Mouse (Mus musculus): Measurements from ENCODE around the gene Ttc3. TPM values are rescaled to one million over a fixed set of nuclear protein-coding genes. Genes with fewer than 3 reads are reported as not detected.

Gene Ttc3
- polyA plus RNA-seq, 1 experiment from 2014 or later: 237 TPM

DNA sequence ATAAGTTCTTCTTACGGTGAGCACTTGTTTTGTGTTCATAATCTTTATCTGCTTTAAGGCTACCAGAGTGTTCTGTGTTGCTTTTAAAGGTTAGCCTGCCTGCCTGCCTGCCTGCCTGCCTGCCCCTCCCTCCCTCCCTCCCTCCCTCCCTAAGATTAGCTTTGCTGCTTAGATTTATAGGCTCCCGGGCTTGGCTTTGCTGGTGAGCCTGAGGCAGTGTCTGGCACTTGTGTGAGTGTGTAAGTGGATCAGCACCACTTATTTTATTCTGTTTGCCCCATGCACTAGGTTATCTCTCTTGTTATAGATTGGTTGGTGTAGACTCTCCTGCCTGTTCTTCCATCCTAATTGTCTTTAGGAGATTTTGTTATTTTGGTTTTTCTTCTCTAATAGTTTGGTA is 31.2 kb downstream of the Ttc3 start:
- 15% methylated on average over 2 of the region's 2 CpGs for WGBS
- no peaks in the 10 kb centered on the region for H3K4me1 ChIP-seq
- H3K4me2 ChIP-seq: no peak overlapping the region
- no peaks in the 10 kb centered on the region for H3K27me3 ChIP-seq
- no peak overlapping the region; the same call in 1 of the 2 replicates for H3K27ac ChIP-seq
- no peak overlapping the region for H3K4me3 ChIP-seq
- no peak for ATAC-seq (ENCODE audit: insufficient number of reproducible peaks, low FRiP score, low TSS enrichment, low read depth)
- no peak overlapping the region for H3K9ac ChIP-seq
- H3K9me3 ChIP-seq: no peaks in the 10 kb centered on the region
- H3K36me3 ChIP-seq: peaks cover 17% of the 10 kb centered on the region; the same call in 1 of the 2 replicates

DNA sequence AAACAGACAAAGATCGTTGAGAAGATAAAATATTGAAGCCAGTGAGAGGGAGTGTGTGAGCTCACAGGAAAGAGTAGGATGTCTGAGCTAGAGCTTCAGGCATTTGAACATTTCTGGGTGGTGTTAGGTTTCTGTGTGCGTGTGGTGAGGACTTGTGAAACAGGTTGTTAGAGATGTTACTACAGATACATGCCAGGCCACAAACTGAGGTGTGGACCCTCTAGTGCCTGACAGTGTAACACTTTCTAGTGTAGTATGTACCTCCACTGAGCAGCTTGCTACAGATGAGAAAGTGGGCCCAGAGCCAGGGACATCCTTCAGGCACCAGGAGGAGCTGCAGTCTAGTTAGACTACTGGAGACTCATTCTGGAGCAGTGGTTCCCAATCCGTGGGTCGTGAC is 31.8 kb downstream of the Ttc3 start:
- no peak overlapping the region for H3K4me3 ChIP-seq
- no peak overlapping the region for H3K27ac ChIP-seq
- no peak; the same call in 1 of the 2 replicates for ATAC-seq (ENCODE audit: insufficient number of reproducible peaks, low FRiP score, low TSS enrichment, low read depth)
- no peak overlapping the region for H3K4me2 ChIP-seq
- no peaks in the 10 kb centered on the region for H3K27me3 ChIP-seq
- WGBS: 68% methylated on average over 4 of the region's 4 CpGs
- H3K9ac ChIP-seq: no peak overlapping the region
- H3K9me3 ChIP-seq: no peaks in the 10 kb centered on the region
- H3K4me1 ChIP-seq: no peaks in the 10 kb centered on the region
- peaks cover 23% of the 10 kb centered on the region; the same call in 1 of the 2 replicates for H3K36me3 ChIP-seq

DNA sequence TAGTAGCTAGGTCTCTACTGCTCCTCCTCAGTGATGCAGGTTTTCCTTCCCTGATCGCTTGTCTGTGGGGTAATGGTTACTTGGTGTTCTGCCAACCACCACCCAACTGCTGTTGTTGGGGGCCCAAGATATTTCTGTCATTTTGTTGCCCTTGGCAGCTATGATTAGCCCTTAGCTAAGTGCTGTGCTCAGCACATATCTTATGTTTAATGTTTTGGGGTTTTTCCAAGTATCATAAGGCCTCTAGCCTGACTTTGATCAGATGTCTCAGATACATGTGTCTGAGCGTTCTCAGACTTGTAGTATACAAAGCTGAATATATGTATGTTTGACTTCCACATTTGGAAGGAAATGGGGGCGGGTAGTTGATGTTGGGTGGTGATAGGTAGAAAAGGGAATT is 40.9 kb downstream of the Ttc3 start:
- Histone ChIP-seq H3K4me2 (no peak overlapping the region), H3K9me3 (no peaks in the 10 kb centered on the region), H3K27me3 (no peaks in the 10 kb centered on the region), H3K4me1 (peaks cover 3% of the 10 kb centered on the region; the same call in 1 of the 2 replicates), H3K9ac (no peak overlapping the region), H3K27ac (no peak overlapping the region), H3K36me3 (peaks cover 51% of the 10 kb centered on the region; the same call in 1 of the 2 replicates), H3K4me3 (no peak overlapping the region)
- no peak for ATAC-seq (ENCODE audit: insufficient number of reproducible peaks, low FRiP score, low TSS enrichment, low read depth)
- WGBS: 71% methylated on average over 3 of the region's 3 CpGs

DNA sequence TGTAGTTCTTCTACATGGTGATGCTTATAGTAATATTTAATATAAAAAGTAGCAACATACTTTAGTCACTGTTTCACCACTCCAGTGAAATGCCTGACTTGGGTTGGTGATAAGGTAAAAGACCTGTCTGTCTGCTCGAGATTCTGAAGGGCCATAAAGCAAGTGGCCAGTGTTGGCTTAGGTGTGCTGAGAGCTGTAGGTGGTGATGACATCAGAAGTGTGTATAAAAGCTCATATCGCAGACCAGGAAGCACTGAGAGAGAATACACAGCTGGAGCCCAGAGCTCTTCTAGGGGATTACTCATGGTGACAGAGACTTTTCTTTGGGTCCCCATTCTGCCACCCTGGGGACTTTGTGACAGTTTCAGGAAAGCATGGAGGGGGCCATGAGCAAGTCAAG is 41.8 kb downstream of the Ttc3 start:
- H3K4me3 ChIP-seq: no peak overlapping the region
- no peak overlapping the region for H3K27ac ChIP-seq
- H3K36me3 ChIP-seq: peaks cover 50% of the 10 kb centered on the region; the same call in 1 of the 2 replicates
- H3K9me3 ChIP-seq: no peaks in the 10 kb centered on the region
- WGBS: 86% methylated on average over 2 of the region's 2 CpGs
- H3K9ac ChIP-seq: no peak overlapping the region
- H3K4me2 ChIP-seq: no peak overlapping the region
- H3K4me1 ChIP-seq: peaks cover 3% of the 10 kb centered on the region; the same call in 1 of the 2 replicates
- ATAC-seq (ENCODE audit: insufficient number of reproducible peaks, low FRiP score, low TSS enrichment, low read depth): no peak
- no peaks in the 10 kb centered on the region for H3K27me3 ChIP-seq

DNA sequence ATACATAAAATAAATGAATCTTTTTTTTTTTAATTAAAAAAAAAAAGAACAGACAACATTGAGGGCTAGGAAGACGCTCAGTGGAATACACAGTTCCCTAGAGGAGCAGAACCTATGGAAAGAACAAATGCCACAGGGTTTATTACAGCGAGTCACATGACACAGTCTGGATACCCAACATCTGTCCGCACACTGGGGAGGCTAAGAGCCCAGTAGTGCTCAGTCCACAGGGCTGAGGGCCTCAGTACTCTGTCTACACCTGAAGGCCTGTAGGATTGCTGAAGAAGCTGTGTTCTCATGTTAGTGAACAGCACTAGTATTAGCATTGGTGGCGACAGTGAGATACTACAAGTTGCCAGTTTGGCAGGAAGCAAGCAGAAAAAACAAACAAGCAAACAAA is 42.3 kb downstream of the Ttc3 start:
- H3K36me3 ChIP-seq: peaks cover 49% of the 10 kb centered on the region; the same call in 1 of the 2 replicates
- H3K4me3 ChIP-seq: no peak overlapping the region
- no peak overlapping the region for H3K27ac ChIP-seq
- no peak overlapping the region for H3K4me2 ChIP-seq
- ATAC-seq (ENCODE audit: insufficient number of reproducible peaks, low FRiP score, low TSS enrichment, low read depth): no peak
- H3K27me3 ChIP-seq: no peaks in the 10 kb centered on the region
- WGBS: 87% methylated on average over 4 of the region's 4 CpGs
- H3K9me3 ChIP-seq: no peaks in the 10 kb centered on the region
- peaks cover 3% of the 10 kb centered on the region; the same call in 1 of the 2 replicates for H3K4me1 ChIP-seq
- H3K9ac ChIP-seq: no peak overlapping the region

DNA sequence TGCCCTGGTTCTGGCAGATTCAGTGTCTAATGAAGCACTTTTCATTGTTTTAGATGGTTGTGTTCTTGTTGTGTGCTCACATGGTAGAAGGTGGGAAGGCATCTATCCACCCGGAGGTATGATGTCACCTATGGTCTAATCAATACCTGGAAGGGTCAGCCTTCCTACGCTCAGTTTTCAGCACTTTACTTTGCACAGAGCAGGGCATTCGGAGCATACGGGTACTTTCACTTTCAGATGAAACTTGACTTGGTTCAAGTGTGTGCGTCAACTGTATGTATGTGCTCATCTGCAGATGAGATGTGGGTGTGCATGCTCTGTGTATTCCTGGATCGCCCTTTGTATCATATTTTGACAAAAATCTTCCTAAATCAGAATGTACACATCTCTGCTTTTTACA is 43.7 kb downstream of the Ttc3 start:
- WGBS: 94% methylated on average over 6 of the region's 6 CpGs
- Histone ChIP-seq H3K36me3 (peaks cover 61% of the 10 kb centered on the region), H3K4me3 (no peak overlapping the region), H3K9me3 (no peaks in the 10 kb centered on the region), H3K9ac (no peak overlapping the region), H3K27me3 (no peaks in the 10 kb centered on the region), H3K4me2 (no peak overlapping the region), H3K27ac (no peak overlapping the region), H3K4me1 (peaks cover 3% of the 10 kb centered on the region; the same call in 1 of the 2 replicates)
- ATAC-seq (ENCODE audit: insufficient number of reproducible peaks, low FRiP score, low TSS enrichment, low read depth): no peak

DNA sequence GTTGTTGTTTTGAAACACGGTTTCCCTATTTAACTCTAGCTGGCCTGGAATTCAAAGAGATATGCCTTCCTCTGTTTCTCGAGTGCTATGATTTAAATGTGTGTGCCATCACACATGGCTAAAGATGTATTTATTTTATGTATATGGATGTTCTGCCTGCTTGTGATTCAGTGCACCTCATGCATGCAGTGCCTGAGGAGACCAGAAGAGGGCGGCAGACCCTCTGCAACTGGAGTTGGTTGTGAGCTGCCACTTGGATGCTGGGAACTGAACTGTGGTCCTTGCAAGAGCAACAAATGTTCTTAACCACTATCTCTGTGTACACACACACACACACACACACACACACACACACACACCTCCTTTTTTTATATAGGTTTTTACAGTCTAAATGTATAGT is 50.1 kb downstream of the Ttc3 start:
- no peak for ATAC-seq (ENCODE audit: insufficient number of reproducible peaks, low FRiP score, low TSS enrichment, low read depth)
- H3K4me3 ChIP-seq: no peak overlapping the region
- H3K4me2 ChIP-seq: no peak overlapping the region
- H3K27me3 ChIP-seq: no peaks in the 10 kb centered on the region
- no peak overlapping the region for H3K9ac ChIP-seq
- peaks cover 76% of the 10 kb centered on the region for H3K36me3 ChIP-seq
- H3K9me3 ChIP-seq: no peaks in the 10 kb centered on the region
- H3K4me1 ChIP-seq: no peaks in the 10 kb centered on the region
- WGBS: 97% methylated on average over 3 of the region's 3 CpGs
- no peak overlapping the region for H3K27ac ChIP-seq

DNA sequence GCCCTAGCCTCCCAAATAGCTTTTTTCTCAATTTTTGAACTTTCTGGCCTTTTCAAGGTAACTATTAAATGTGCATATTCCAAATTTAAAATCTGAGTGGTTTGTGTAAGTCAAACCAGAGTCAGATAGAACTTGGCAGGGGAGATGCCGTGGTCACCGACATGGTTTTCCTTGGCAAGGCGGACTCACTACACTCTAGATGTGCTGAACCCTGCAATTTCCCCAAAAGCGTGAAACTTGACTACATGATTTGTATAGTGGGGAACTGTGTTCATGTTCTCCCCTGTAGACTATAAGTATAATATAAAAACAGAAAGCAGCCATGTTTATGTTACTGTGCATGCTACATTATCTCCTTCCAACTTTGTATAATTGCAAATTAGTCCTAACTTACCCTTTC is 58.5 kb downstream of the Ttc3 start:
- Histone ChIP-seq H3K36me3 (peaks cover 67% of the 10 kb centered on the region), H3K27ac (no peak overlapping the region), H3K9ac (no peak overlapping the region), H3K4me1 (no peaks in the 10 kb centered on the region), H3K27me3 (no peaks in the 10 kb centered on the region), H3K4me2 (no peak overlapping the region), H3K9me3 (no peaks in the 10 kb centered on the region), H3K4me3 (no peak overlapping the region)
- no peak for ATAC-seq (ENCODE audit: insufficient number of reproducible peaks, low FRiP score, low TSS enrichment, low read depth)
- WGBS: 88% methylated on average over 4 of the region's 4 CpGs

DNA sequence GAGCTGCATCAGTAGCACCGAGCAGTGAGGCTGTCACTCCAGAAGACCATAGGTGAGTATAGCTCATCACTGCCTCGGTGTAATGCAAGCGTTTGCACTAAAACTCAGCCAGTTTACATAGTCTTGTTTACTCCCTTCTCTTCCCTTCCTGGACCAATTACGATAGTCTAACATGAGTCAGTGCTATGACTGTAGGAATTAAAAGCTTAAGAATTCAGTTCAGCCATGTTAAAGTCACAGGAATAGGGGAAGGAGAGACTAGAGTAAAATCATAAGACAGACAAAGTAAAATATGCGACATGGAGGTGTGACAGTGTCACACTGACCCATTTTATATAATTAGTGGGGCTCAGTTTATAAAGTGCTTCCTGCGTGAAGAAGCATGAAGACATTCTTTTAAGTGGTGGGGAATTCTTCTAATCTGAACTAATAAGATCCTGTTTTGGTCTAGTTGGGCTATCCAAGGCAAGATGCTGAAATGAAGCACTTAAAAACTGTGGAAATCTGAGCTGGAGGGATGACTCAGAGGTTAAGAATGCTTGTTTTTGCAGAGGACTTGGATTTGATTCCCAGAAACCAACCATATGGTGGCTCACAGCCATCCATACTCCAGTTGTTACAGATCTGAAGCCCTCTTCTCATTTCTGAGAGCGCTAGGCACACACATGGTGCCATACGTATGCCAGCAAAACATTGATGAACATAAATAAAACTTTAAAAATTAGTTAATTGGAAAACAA is 65.2 kb downstream of the Ttc3 start:
- Histone ChIP-seq H3K9ac (no peak overlapping the region), H3K9me3 (no peaks in the 10 kb centered on the region), H3K27ac (peak overlapping the region; percentile 51), H3K4me3 (no peak overlapping the region), H3K27me3 (no peaks in the 10 kb centered on the region), H3K4me2 (no peak overlapping the region), H3K4me1 (0 out of 2 replicates have a peak, but pooled peaks cover 5% of the 10 kb centered on the region), H3K36me3 (peaks cover 82% of the 10 kb centered on the region)
- no peak for ATAC-seq (ENCODE audit: insufficient number of reproducible peaks, low FRiP score, low TSS enrichment, low read depth)
- 66% methylated on average over 8 of the region's 8 CpGs for WGBS

DNA sequence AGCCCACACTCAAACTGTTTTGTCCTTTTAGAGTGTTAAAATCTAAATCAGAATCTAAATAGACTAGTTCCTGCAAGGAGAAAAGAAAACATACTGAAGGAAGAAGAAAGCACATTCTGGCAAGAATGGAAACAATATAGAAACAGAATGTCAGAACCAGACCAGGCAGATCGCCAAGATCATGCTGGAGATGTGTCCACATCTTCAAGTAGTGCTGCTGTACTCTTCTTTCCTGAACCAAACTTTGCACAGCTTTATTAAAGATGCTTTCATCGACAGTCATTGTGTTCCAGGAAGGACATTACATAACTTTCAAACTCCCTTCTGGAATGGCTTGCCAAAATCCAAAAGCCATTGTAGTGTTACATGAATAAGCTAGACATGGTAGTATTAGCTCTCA is 66.4 kb downstream of the Ttc3 start:
- Histone ChIP-seq H3K27me3 (no peaks in the 10 kb centered on the region), H3K36me3 (peaks cover 83% of the 10 kb centered on the region), H3K4me3 (no peak overlapping the region), H3K9ac (no peak overlapping the region), H3K4me2 (no peak overlapping the region), H3K9me3 (no peaks in the 10 kb centered on the region), H3K4me1 (0 out of 2 replicates have a peak, but pooled peaks cover 5% of the 10 kb centered on the region), H3K27ac (peak overlapping the region; percentile 17; the same call in 1 of the 2 replicates)
- WGBS: 85% methylated on average over 2 of the region's 2 CpGs
- no peak for ATAC-seq (ENCODE audit: insufficient number of reproducible peaks, low FRiP score, low TSS enrichment, low read depth)

DNA sequence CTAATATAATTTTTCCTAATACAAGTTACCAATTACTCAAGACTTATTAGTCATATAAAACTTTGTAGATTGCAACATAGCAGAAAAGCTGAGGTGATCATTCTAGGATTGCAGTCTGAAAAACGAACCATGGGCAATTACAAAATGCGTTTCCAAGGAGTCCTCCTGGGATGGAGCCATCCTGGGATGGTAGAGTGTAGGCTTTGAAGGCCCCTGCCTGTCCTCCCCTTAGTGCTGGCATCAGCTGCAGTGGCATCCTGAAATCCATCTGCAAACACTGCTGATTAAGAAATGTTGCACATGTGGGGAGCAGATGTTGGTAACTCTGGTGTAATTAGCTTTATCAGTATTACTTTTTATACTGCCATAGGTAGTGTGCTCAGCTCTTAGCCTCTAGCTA is 70.9 kb downstream of the Ttc3 start:
- no peak overlapping the region for H3K27ac ChIP-seq

DNA sequence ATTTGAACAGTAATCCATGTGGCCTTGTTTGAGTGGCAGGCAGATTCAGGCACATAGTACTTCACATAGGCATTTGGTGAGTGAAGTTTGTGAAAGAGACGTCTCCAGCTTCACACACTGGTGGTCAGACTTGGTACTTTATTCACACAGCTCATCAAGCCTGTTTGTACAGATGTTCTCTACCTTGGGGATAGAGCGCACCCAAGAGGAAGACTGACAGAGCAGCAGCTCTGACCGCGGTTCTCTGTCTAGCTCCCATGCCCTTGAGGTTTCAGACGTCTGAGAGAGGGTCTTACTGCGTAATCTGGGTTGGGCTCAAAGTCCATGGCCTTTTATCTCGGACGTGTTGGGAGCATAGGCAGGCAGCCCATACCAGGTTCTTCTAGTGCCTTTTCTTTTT is 78.7 kb downstream of the Ttc3 start:
- Histone ChIP-seq H3K27me3 (no peaks in the 10 kb centered on the region), H3K9ac (no peak overlapping the region), H3K4me2 (no peak overlapping the region), H3K9me3 (no peaks in the 10 kb centered on the region), H3K27ac (no peak overlapping the region), H3K36me3 (peaks cover 72% of the 10 kb centered on the region), H3K4me3 (no peak overlapping the region), H3K4me1 (no peaks in the 10 kb centered on the region)
- 77% methylated on average over 8 of the region's 8 CpGs for WGBS
- no peak for ATAC-seq (ENCODE audit: insufficient number of reproducible peaks, low FRiP score, low TSS enrichment, low read depth)

More for the DNA sequence above, 70.9 kb downstream of the Ttc3 start:
- H3K36me3 ChIP-seq: peaks cover 71% of the 10 kb centered on the region
- WGBS: 53% methylated on average over 2 of the region's 2 CpGs
- H3K9me3 ChIP-seq: no peaks in the 10 kb centered on the region
- ATAC-seq (ENCODE audit: insufficient number of reproducible peaks, low FRiP score, low TSS enrichment, low read depth): no peak
- no peak overlapping the region for H3K4me3 ChIP-seq
- H3K9ac ChIP-seq: no peak overlapping the region
- H3K27me3 ChIP-seq: no peaks in the 10 kb centered on the region
- H3K4me2 ChIP-seq: no peak overlapping the region
- H3K4me1 ChIP-seq: no peaks in the 10 kb centered on the region

Data from limb, embryonic 15.5 days (tissue).